15 mouse cellular contexts compared by ENCODE assay signal in genomic region chr6:52951871-52952525, GRCm38 (mm10).
DNase-seq lines count a peak whose midpoint lies in the region; ATAC-seq and TF ChIP-seq lines count a peak whose summit lies in the region.
"Had no signal": no experiment of that assay in that cellular context is flagged by ENCODE, and none has a peak within 500 bp of the region (broad histone marks: within the 10 kb centered on the region; RNA-seq: fewer than 3 reads in every experiment).

No protein-coding gene starts in this region.

- H3K4me2 ChIP-seq in forebrain, embryonic 12.5 days = no peak overlapping the region
- no peak overlapping the region for H3K4me2 ChIP-seq in forebrain, postnatal 0 days (ENCODE audit: low read depth)
- H3K4me2 ChIP-seq in limb, embryonic 11.5 days (ENCODE audit: low read depth, severe bottlenecking) = no peak overlapping the region

- intact Hi-C loops in left cerebral cortex, postnatal 4 days (cut with DNase I) = no loop called here
- intact Hi-C loops in left cerebral cortex, postnatal 36 days (cut with DNase I) = no loop called here

- no peak overlapping the region for H3K9ac ChIP-seq in forebrain, embryonic 12.5 days
- H3K9ac ChIP-seq in forebrain, postnatal 0 days = no peak overlapping the region
- no peak overlapping the region for H3K9ac ChIP-seq in limb, embryonic 11.5 days (ENCODE audit: low read length)

- WGBS in forebrain, embryonic 12.5 days = 85% methylated on average over 7 of the region's 7 CpGs
- 80% methylated on average over 7 of the region's 7 CpGs for WGBS in forebrain, postnatal 0 days
- 77% methylated on average over 7 of the region's 7 CpGs for WGBS in embryonic facial prominence, embryonic 10.5 days
- WGBS in limb, embryonic 11.5 days = 44% methylated on average over 7 of the region's 7 CpGs

- no peaks in the 10 kb centered on the region for H3K9me3 ChIP-seq in forebrain, embryonic 12.5 days
- no peaks in the 10 kb centered on the region for H3K9me3 ChIP-seq in forebrain, postnatal 0 days (ENCODE audit: low read length)
- H3K9me3 ChIP-seq in embryonic facial prominence, embryonic 10.5 days = no peaks in the 10 kb centered on the region
- H3K9me3 ChIP-seq in limb, embryonic 11.5 days (ENCODE audit: control insufficient read depth, low read length) = no peaks in the 10 kb centered on the region
- H3K9me3 ChIP-seq: midbrain, embryonic 10.5 days had no signal

- peaks cover 12% of the 10 kb centered on the region for H3K4me1 ChIP-seq in forebrain, embryonic 12.5 days
- no peaks in the 10 kb centered on the region for H3K4me1 ChIP-seq in forebrain, postnatal 0 days (ENCODE audit: insufficient read depth)
- peaks cover 23% of the 10 kb centered on the region for H3K4me1 ChIP-seq in embryonic facial prominence, embryonic 10.5 days
- peaks cover 24% of the 10 kb centered on the region for H3K4me1 ChIP-seq in limb, embryonic 11.5 days (ENCODE audit: control insufficient read depth, insufficient read depth, low read length)

- H3K4me3 ChIP-seq in forebrain, embryonic 12.5 days (replicated peaks) = no peak overlapping the region
- H3K4me3 ChIP-seq in forebrain, postnatal 0 days (ENCODE audit: low read depth, low read length) = no peak overlapping the region
- H3K4me3 ChIP-seq in embryonic facial prominence, embryonic 10.5 days = no peak overlapping the region
- no peak overlapping the region for H3K4me3 ChIP-seq in limb, embryonic 11.5 days (ENCODE audit: low read depth, low read length)
- H3K4me3 ChIP-seq: midbrain, embryonic 10.5 days had no signal

- no peaks in the 10 kb centered on the region for H3K27me3 ChIP-seq in forebrain, embryonic 12.5 days
- H3K27me3 ChIP-seq in forebrain, postnatal 0 days (ENCODE audit: insufficient read depth, low read length) = no peaks in the 10 kb centered on the region
- no peaks in the 10 kb centered on the region for H3K27me3 ChIP-seq in embryonic facial prominence, embryonic 10.5 days (replicated peaks; ENCODE audit: low read depth, poor library complexity, severe bottlenecking)
- no peaks in the 10 kb centered on the region for H3K27me3 ChIP-seq in limb, embryonic 11.5 days (ENCODE audit: control insufficient read depth, insufficient read depth, low read length)

- peak; percentile 27; the same call in 1 of the 2 replicates for ATAC-seq in forebrain, embryonic 12.5 days (ENCODE audit: low FRiP score)
- no peak for ATAC-seq in forebrain, postnatal 0 days
- peak; percentile 76 for ATAC-seq in limb, embryonic 11.5 days (ENCODE audit: insufficient number of reproducible peaks, low FRiP score, low TSS enrichment, low read depth)
- ATAC-seq: activated CD4-positive, CD25-positive, alpha-beta regulatory T cell, adult 4 months; inflammation-experienced regulatory T-cells, adult 6 months had no signal

- TF ChIP-seq CTCF in forebrain, postnatal 0 days (IDR thresholded peaks at IDR 0.05; ENCODE audit: low read depth) = no peak

- no peaks in the 10 kb centered on the region for H3K36me3 ChIP-seq in forebrain, embryonic 12.5 days (replicated peaks)
- no peaks in the 10 kb centered on the region for H3K36me3 ChIP-seq in forebrain, postnatal 0 days (ENCODE audit: insufficient read depth)
- no peaks in the 10 kb centered on the region for H3K36me3 ChIP-seq in embryonic facial prominence, embryonic 10.5 days (replicated peaks)
- no peaks in the 10 kb centered on the region for H3K36me3 ChIP-seq in limb, embryonic 11.5 days (ENCODE audit: control insufficient read depth, insufficient read depth, low read length)
- H3K36me3 ChIP-seq: midbrain, embryonic 10.5 days had no signal

- DNase-seq in forebrain, postnatal 0 days = no peak
- peak; percentile 49 for DNase-seq in left cerebral cortex, postnatal 4 days
- no peak for DNase-seq in left cerebral cortex, postnatal 36 days (ENCODE audit: low spot score in 2 of 2)
- DNase-seq in embryonic facial prominence, embryonic 10.5 days (ENCODE audit: low spot score) = no peak
- DNase-seq in limb, embryonic 11.5 days (ENCODE audit: low spot score) = peak; percentile 70
- DNase-seq in lung, postnatal 36 days = no peak
- no peak for DNase-seq in yolk sac, embryonic 10.5 days (ENCODE audit: low spot score)
- DNase-seq: B cell, adult 2 months; cerebellum, postnatal 25 days; kidney, postnatal 25 days; lung, adult 18-20 months had no signal

- no peak overlapping the region for H3K27ac ChIP-seq in forebrain, embryonic 12.5 days
- H3K27ac ChIP-seq in forebrain, postnatal 0 days (ENCODE audit: low read depth, low read length) = no peak overlapping the region
- H3K27ac ChIP-seq in embryonic facial prominence, embryonic 10.5 days (replicated peaks) = peak overlapping the region; percentile 72
- H3K27ac ChIP-seq in limb, embryonic 11.5 days (replicated peaks; ENCODE audit: low read depth, low read length) = peak overlapping the region; percentile 71
- H3K27ac ChIP-seq: midbrain, embryonic 10.5 days had no signal

Comparison
In these comparisons a context has a peak if more than half of its experiments do, and no peak if none do; other contexts are left out.
1. DNase-seq: peak in left cerebral cortex, postnatal 4 days (single experiment) and limb, embryonic 11.5 days (single experiment); none in forebrain, postnatal 0 days (single experiment), left cerebral cortex, postnatal 36 days (0 of 2), embryonic facial prominence, embryonic 10.5 days (single experiment), lung, postnatal 36 days (single experiment) and yolk sac, embryonic 10.5 days (single experiment).
2. H3K27ac ChIP-seq: peak in embryonic facial prominence, embryonic 10.5 days (single experiment) and limb, embryonic 11.5 days (single experiment); none in forebrain, embryonic 12.5 days (single experiment) and forebrain, postnatal 0 days (single experiment).